Mouse (Mus musculus) bone marrow, adult 2 months (tissue): ENCODE measurements around the gene Nxt2.

Source experiments
- CTCF ChIP-seq: fragments of 200-500 bp; IDR thresholded peaks from 2 replicates; pipeline ENCODE4 v1.5.1; 2011; ENCODE audit warnings: low read length, control low read depth; ENCODE audit not compliant: control insufficient read depth, insufficient read depth
- POLR2A ChIP-seq: fragments of 200-500 bp; IDR thresholded peaks from 2 replicates; pipeline ENCODE4 v1.6.1; 2011; ENCODE audit warnings: low read depth, mild to moderate bottlenecking, control low read depth, low read length, borderline replicate concordance; ENCODE audit not compliant: control insufficient read depth

DNA sequence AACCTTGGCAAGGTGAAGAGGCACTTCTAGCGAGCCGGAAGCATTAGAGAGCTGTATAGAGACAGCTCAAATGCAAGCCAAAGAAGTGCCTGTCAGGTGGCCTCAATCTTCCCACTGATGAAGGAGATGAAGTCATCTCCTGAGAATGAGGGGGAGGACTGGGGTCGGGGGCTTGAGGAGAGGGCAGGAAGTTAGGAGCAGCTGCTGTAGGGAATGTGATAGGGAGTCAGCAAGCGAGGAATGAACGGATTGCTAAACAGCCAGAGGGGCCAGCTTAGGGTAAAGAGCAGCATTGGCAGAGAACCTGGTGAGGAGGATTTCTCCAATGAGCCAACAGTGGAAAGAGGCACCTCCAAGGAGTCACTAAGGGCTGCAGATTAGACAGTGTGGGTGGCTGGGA lies 59.3 kb downstream of the Nxt2 start:
- TF ChIP-seq CTCF (no peak), POLR2A (no peak)
